Comparison of ENCODE assay signal across 8 mouse cellular contexts in the genomic region with DNA sequence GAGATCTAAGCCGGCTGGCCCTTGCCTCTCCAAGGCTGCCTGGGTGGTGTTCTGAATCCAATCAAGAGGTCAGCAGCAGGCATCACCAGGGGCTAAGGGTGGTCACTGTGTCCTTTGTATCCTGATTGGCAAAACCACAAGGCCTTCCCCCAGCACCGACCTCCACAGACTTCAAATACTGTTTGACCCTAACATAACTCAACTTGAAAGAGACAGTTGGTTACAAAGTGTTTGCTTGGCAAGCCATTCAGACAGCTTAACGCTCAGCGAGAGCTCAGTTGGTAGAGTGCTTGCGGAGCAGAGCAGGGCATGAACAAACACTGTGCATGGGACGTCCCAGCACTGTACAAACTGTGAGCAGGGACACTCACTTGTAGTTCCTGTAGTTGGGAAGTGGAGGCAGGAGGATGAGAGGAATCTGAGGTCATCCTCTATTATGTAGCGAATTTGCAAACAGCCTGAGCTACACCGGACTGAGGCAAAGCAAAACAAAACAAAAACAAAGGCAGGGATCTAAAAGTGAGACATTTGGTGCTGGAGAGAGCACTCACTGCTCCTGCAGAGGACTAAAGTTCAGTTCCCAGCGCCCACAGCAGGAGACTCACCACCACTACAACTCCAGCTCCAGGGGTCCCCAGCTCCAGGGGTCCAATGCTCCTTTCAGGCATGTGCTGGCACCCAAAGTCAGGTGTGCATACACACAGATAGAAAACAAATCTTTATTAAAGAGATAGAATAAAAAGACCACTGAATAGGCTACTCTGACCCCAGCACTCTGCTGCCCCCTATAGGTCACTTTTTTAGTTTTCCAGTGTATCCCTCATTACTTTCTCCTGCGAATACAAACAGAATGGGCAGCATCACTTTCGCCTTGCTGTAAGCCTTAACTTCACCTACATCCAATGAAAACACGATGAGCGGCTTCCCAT.
DNase-seq lines count a peak whose midpoint lies in the region; ATAC-seq and TF ChIP-seq lines count a peak whose summit lies in the region.

No protein-coding gene starts in this region.

- ATAC-seq in heart, embryonic 11.5 days (replicated peaks; ENCODE audit: insufficient number of reproducible peaks, low FRiP score, low TSS enrichment): no peak
- no peak for ATAC-seq in heart, postnatal 0 days (ENCODE audit: insufficient read depth, low read depth)
- no peak for ATAC-seq in forebrain, embryonic 15.5 days (replicated peaks)

- no peaks in the 10 kb centered on the region for H3K4me1 ChIP-seq in heart, adult 2 months (ENCODE audit: control insufficient read depth, insufficient read depth, low read length)
- peaks cover 6% of the 10 kb centered on the region; the same call in 1 of the 2 replicates for H3K4me1 ChIP-seq in heart, embryonic 11.5 days (ENCODE audit: control insufficient read depth, insufficient read depth, low read length)
- H3K4me1 ChIP-seq in heart, postnatal 0 days (ENCODE audit: control insufficient read depth, insufficient read depth): no peaks in the 10 kb centered on the region
- H3K4me1 ChIP-seq in forebrain, embryonic 15.5 days: peaks cover 16% of the 10 kb centered on the region

- no peak overlapping the region for H3K9ac ChIP-seq in heart, adult 2 months (ENCODE audit: low read depth, low read length)
- H3K9ac ChIP-seq in heart, embryonic 11.5 days (ENCODE audit: low read depth, low read length): no peak overlapping the region
- no peak overlapping the region for H3K9ac ChIP-seq in heart, postnatal 0 days (replicated peaks; ENCODE audit: low read depth, low read length)
- no peak overlapping the region for H3K9ac ChIP-seq in forebrain, embryonic 15.5 days (replicated peaks)

- no peak overlapping the region for H3K27ac ChIP-seq in heart, adult 2 months
- H3K27ac ChIP-seq in heart, embryonic 11.5 days (ENCODE audit: low read depth, low read length): no peak overlapping the region
- no peak overlapping the region for H3K27ac ChIP-seq in heart, postnatal 0 days (ENCODE audit: low read depth)
- no peak overlapping the region for H3K27ac ChIP-seq in forebrain, embryonic 15.5 days (replicated peaks)

- no peak overlapping the region for H3K4me3 ChIP-seq in heart, adult 2 months
- H3K4me3 ChIP-seq in heart, embryonic 11.5 days (ENCODE audit: low read depth, low read length): no peak overlapping the region
- no peak overlapping the region for H3K4me3 ChIP-seq in heart, postnatal 0 days (ENCODE audit: low read depth, low read length)
- H3K4me3 ChIP-seq in forebrain, embryonic 15.5 days: no peak overlapping the region

- no peaks in the 10 kb centered on the region for H3K36me3 ChIP-seq in heart, adult 2 months (ENCODE audit: control insufficient read depth, insufficient read depth, low read length)
- H3K36me3 ChIP-seq in heart, embryonic 11.5 days (ENCODE audit: control insufficient read depth, insufficient read depth, low read length): no peaks in the 10 kb centered on the region
- no peaks in the 10 kb centered on the region for H3K36me3 ChIP-seq in heart, postnatal 0 days (replicated peaks; ENCODE audit: control insufficient read depth, insufficient read depth, low read length)
- no peaks in the 10 kb centered on the region for H3K36me3 ChIP-seq in forebrain, embryonic 15.5 days

- no peaks in the 10 kb centered on the region for H3K9me3 ChIP-seq in heart, embryonic 11.5 days (replicated peaks; ENCODE audit: control insufficient read depth, low read length)
- no peaks in the 10 kb centered on the region for H3K9me3 ChIP-seq in heart, postnatal 0 days (replicated peaks; ENCODE audit: control insufficient read depth, low read length)
- H3K9me3 ChIP-seq in forebrain, embryonic 15.5 days: no peaks in the 10 kb centered on the region

- no peak overlapping the region for H3K4me2 ChIP-seq in heart, embryonic 11.5 days
- no peak overlapping the region for H3K4me2 ChIP-seq in heart, postnatal 0 days (ENCODE audit: low read depth, low read length)
- H3K4me2 ChIP-seq in forebrain, embryonic 15.5 days (replicated peaks): no peak overlapping the region

- no peaks in the 10 kb centered on the region for H3K27me3 ChIP-seq in heart, adult 2 months (ENCODE audit: control insufficient read depth, insufficient read depth, low read length)
- H3K27me3 ChIP-seq in heart, embryonic 11.5 days (ENCODE audit: control insufficient read depth, insufficient read depth, low read length): no peaks in the 10 kb centered on the region
- H3K27me3 ChIP-seq in heart, postnatal 0 days (ENCODE audit: control insufficient read depth, insufficient read depth, low read length): no peaks in the 10 kb centered on the region
- 0 out of 2 replicates have a peak, but pooled peaks cover 9% of the 10 kb centered on the region for H3K27me3 ChIP-seq in forebrain, embryonic 15.5 days

- no peak for TF ChIP-seq EP300 in heart, adult 2 months (IDR thresholded peaks at IDR 0.05; ENCODE audit: insufficient read depth, low read depth, low read length)
- no peak for TF ChIP-seq EP300 in heart, postnatal 0 days (IDR thresholded peaks at IDR 0.05; ENCODE audit: low read depth)

- TF ChIP-seq CTCF in heart, adult 2 months (IDR thresholded peaks at IDR 0.05): peak; percentile 88
- TF ChIP-seq CTCF in heart, postnatal 0 days (IDR thresholded peaks at IDR 0.05; ENCODE audit: low read depth): peak; percentile 48

- intact Hi-C loops in heart, adult 2 months (cut with DNase I): loop anchor here (1.0 to 5.0 kb wide), 5 partner anchors 83 to 353 kb away; partner anchors contain the start of gene Sulf2

- 69% methylated on average over 13 of the region's 13 CpGs for WGBS in heart, adult 2 months
- WGBS in heart, embryonic 11.5 days (ENCODE audit: insufficient replicate concordance): 58% methylated on average over 13 of the region's 13 CpGs
- WGBS in heart, postnatal 0 days: 71% methylated on average over 13 of the region's 13 CpGs
- WGBS in forebrain, embryonic 15.5 days: 57% methylated on average over 13 of the region's 13 CpGs

- no peaks in the 10 kb centered on the region for H3K79me2 ChIP-seq in heart, adult 2 months (replicated peaks; ENCODE audit: control insufficient read depth, insufficient read depth, low read length)

- DNase-seq in heart, adult 2 months: peak in 1 of 2 experiments; percentile 30
- DNase-seq in 3T3-L1 (ENCODE audit: low read depth, low spot score) (peak; percentile 68), MN1 (ENCODE audit: low spot score) (peak; percentile 36)
- no peak for DNase-seq in heart, postnatal 0 days (ENCODE audit: low spot score)
- peak; percentile 35 to 49 for DNase-seq in natural killer cell, adult 2 months (ENCODE audit: low spot score in 2 of 2)
- no peak for DNase-seq in cerebellum, adult 8-10 months

- TF ChIP-seq POLR2A in heart, adult 2 months (IDR thresholded peaks at IDR 0.05; ENCODE audit: insufficient read depth, low read depth, low read length): no peak

Comparison
In these comparisons a context has a peak if more than half of its experiments do, and no peak if none do; other contexts are left out.
1. DNase-seq: peak in 3T3-L1 (single experiment), MN1 (single experiment) and natural killer cell, adult 2 months (2 of 2); none in heart, postnatal 0 days (single experiment) and cerebellum, adult 8-10 months (single experiment).